Mouse (Mus musculus): ENCODE data around the gene Ccl4.

Ccl4 gene

GRCm38 (mm10) chr11:83675665-83676064 lies 13.3 kb downstream of the Ccl4 start:
- no peak for DNase-seq (ENCODE audit: low spot score)

GRCm38 (mm10) chr11:83689918-83690317 lies 27.5 kb downstream of the Ccl4 start:
- no peak for DNase-seq (ENCODE audit: low spot score)

GRCm38 (mm10) chr11:83692008-83692407 lies 29.6 kb downstream of the Ccl4 start:
- DNase-seq (ENCODE audit: low spot score): no peak

GRCm38 (mm10) chr11:83703705-83704104 lies 41.3 kb downstream of the Ccl4 start, which contains the start of gene Wfdc17:
Wfdc17 (plus strand) TSS chr11:83703991.
- DNase-seq (ENCODE audit: low spot score): no peak

GRCm38 (mm10) chr11:83708715-83709114 lies 46.3 kb downstream of the Ccl4 start, which contains the start of gene Wfdc18:
Wfdc18 (plus strand) TSS chr11:83709015.
- no peak for DNase-seq (ENCODE audit: low spot score)

- DNase-seq (ENCODE audit: low spot score): no peak
These were observed 47.3 kb downstream of the Ccl4 start for GRCm38 (mm10) chr11:83709683-83710082.

- no peak for DNase-seq (ENCODE audit: low spot score)
These were observed 50.3 kb downstream of the Ccl4 start for GRCm38 (mm10) chr11:83712671-83713070.

GRCm38 (mm10) chr11:83713925-83714324 lies 51.5 kb downstream of the Ccl4 start:
- no peak for DNase-seq (ENCODE audit: low spot score)
